8 mouse cellular contexts compared by ENCODE assay signal in the genomic region with DNA sequence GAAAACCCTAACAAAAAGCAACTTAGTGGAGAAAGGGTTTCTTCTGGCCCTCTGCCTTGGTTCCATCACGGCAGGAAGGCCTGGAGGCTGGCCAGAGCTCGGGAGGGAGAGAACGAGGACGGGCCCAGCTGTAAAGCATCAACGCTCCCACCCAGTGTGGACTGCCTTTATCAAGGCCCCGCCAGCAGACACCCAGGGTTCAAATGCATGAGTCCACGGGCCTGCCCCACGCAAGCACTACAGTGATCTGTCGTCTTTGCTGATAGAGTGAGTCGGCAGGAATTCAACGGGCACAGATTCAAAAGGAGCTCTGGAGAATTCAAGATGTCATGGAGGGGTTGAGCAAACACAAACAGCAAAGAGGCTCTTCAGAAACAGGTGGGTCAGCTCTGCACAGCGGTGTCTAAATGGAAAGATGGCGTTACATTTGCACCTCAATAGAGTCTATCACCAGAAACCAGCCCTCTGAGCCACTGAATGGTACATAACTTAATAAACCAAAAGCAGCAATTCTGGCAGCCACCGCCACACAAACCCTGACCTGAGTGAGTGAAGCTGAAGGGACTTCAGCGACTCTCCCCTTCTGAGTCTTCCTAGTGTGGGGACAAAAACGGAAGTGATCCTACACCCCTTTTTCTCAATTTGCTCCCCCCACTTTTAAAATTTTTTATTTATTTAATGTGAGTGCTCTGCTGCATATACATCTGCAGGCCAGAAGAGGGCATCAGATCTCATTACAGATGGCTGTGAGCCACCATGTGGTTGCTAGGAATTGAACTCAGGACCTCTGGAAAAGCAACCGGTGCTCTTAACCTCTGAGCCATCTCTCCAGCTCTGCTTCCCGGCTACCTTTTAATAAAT. TPM values are rescaled to one million over a fixed set of nuclear protein-coding genes. Genes with fewer than 3 reads are reported as not detected.
DNase-seq lines count a peak whose midpoint lies in the region; ATAC-seq and TF ChIP-seq lines count a peak whose summit lies in the region.

No protein-coding gene starts in this region.

- TF ChIP-seq RAD21 in MEL (IDR thresholded peaks at IDR 0.05; ENCODE audit: low read depth, low read length): peak; percentile 15

- no peak for TF ChIP-seq POLR2A in kidney, adult 2 months (IDR thresholded peaks at IDR 0.05; ENCODE audit: low read depth, low read length)
- TF ChIP-seq POLR2A in MEL (IDR thresholded peaks at IDR 0.05; ENCODE audit: control insufficient read depth in 1 of 2, insufficient read depth in 1 of 2, low read depth in 1 of 2, low read length in 2 of 2, poor library complexity in 1 of 2): no peak

- H3K27me3 ChIP-seq in kidney, embryonic 15.5 days: no peaks in the 10 kb centered on the region
- no peaks in the 10 kb centered on the region for H3K27me3 ChIP-seq in kidney, adult 2 months (replicated peaks; ENCODE audit: control insufficient read depth, insufficient read depth, low read length)
- no peaks in the 10 kb centered on the region for H3K27me3 ChIP-seq in MEL (ENCODE audit: control insufficient read depth in 1 of 2, insufficient read depth in 2 of 2, low read length in 2 of 2)
- H3K27me3 ChIP-seq in lung, embryonic 15.5 days: no peaks in the 10 kb centered on the region

- no peaks in the 10 kb centered on the region for H3K79me2 ChIP-seq in MEL (ENCODE audit: control insufficient read depth, insufficient read depth, low read length, poor library complexity)

- H3K4me2 ChIP-seq in kidney, embryonic 15.5 days: no peak overlapping the region
- H3K4me2 ChIP-seq in lung, embryonic 15.5 days: no peak overlapping the region

- H3K27ac ChIP-seq in kidney, embryonic 15.5 days: peak overlapping the region; percentile 54; the same call in 1 of the 2 replicates
- no peak overlapping the region for H3K27ac ChIP-seq in kidney, adult 2 months (ENCODE audit: insufficient read depth, low read depth, low read length)
- H3K27ac ChIP-seq in MEL (ENCODE audit: control insufficient read depth, low read depth, low read length): no peak overlapping the region
- 0 out of 2 replicates have a peak overlapping the region, but pooled peaks have one; percentile 11 for H3K27ac ChIP-seq in lung, embryonic 15.5 days

- H3K4me3 ChIP-seq in kidney, embryonic 15.5 days (replicated peaks): no peak overlapping the region
- H3K4me3 ChIP-seq in kidney, adult 2 months (ENCODE audit: insufficient read depth, low read depth, low read length): no peak overlapping the region
- no peak overlapping the region for H3K4me3 ChIP-seq in MEL (ENCODE audit: control insufficient read depth in 1 of 2, insufficient read depth in 1 of 2, low read depth in 2 of 2, low read length in 2 of 2)
- no peak overlapping the region for H3K4me3 ChIP-seq in lung, embryonic 15.5 days

- peak; percentile 22 to 36 for DNase-seq in cerebellum, postnatal 14 days
- no peak for DNase-seq in cerebellum, adult 9-11 months
- no peak for DNase-seq in kidney, adult 2 months
- DNase-seq in MEL (ENCODE audit: low read depth, low spot score): peak; percentile 31
- no peak for DNase-seq in adrenal gland, postnatal 25 days
- DNase-seq in ovary, adult 18-20 months (ENCODE audit: low spot score): no peak

- 58% methylated on average over 18 of the region's 18 CpGs for WGBS in kidney, embryonic 15.5 days
- 68% methylated on average over 18 of the region's 18 CpGs for WGBS in kidney, adult 2 months
- 39% methylated on average over 18 of the region's 18 CpGs for WGBS in lung, embryonic 15.5 days

- H3K36me3 ChIP-seq in kidney, embryonic 15.5 days: peaks cover 79% of the 10 kb centered on the region
- no peaks in the 10 kb centered on the region for H3K36me3 ChIP-seq in kidney, adult 2 months (ENCODE audit: control insufficient read depth, insufficient read depth, low read length)
- peaks cover 0 to 9% of the 10 kb centered on the region in 2 experiments; a peak in 1 of 4 replicates for H3K36me3 ChIP-seq in MEL (ENCODE audit: control insufficient read depth in 1 of 2, insufficient read depth in 2 of 2, low read length in 2 of 2)
- H3K36me3 ChIP-seq in lung, embryonic 15.5 days: peaks cover 45% of the 10 kb centered on the region

- no peaks in the 10 kb centered on the region for H3K4me1 ChIP-seq in kidney, embryonic 15.5 days
- no peaks in the 10 kb centered on the region for H3K4me1 ChIP-seq in kidney, adult 2 months (ENCODE audit: control insufficient read depth, insufficient read depth, low read length)
- H3K4me1 ChIP-seq in MEL (ENCODE audit: control insufficient read depth in 1 of 2, insufficient read depth in 2 of 2, low read length in 2 of 2): peaks cover 4 to 6% of the 10 kb centered on the region in 2 experiments; a peak in 3 of 4 replicates
- H3K4me1 ChIP-seq in lung, embryonic 15.5 days: no peaks in the 10 kb centered on the region

- no peak overlapping the region for H3K9ac ChIP-seq in kidney, embryonic 15.5 days
- no peak overlapping the region for H3K9ac ChIP-seq in MEL (ENCODE audit: control insufficient read depth, low read depth, low read length, poor library complexity, severe bottlenecking)
- no peak overlapping the region for H3K9ac ChIP-seq in lung, embryonic 15.5 days

- no peak for TF ChIP-seq CTCF in kidney, adult 2 months (conservative IDR thresholded peaks at IDR 0.05; ENCODE audit: insufficient read depth, insufficient read length, low read depth, low read length)
- peak in 2 of 3 experiments; percentile 4 to 40; a peak in 2 of 6 replicates for TF ChIP-seq CTCF in MEL (IDR thresholded peaks at IDR 0.05 in 2 of 3, conservative IDR thresholded peaks at IDR 0.05 in 1 of 3; ENCODE audit: control insufficient read depth in 1 of 3, insufficient read depth in 1 of 3, low read depth in 2 of 3, low read length in 3 of 3, poor library complexity in 1 of 3, severe bottlenecking in 1 of 3)

- no peaks in the 10 kb centered on the region for H3K9me3 ChIP-seq in kidney, embryonic 15.5 days (replicated peaks)
- no peaks in the 10 kb centered on the region for H3K9me3 ChIP-seq in MEL (replicated peaks; ENCODE audit: insufficient read depth, low read length)
- H3K9me3 ChIP-seq in lung, embryonic 15.5 days: no peaks in the 10 kb centered on the region

- peak; percentile 80 for ATAC-seq in kidney, embryonic 15.5 days (replicated peaks; ENCODE audit: low FRiP score)
- peak; percentile 84 for ATAC-seq in lung, embryonic 15.5 days (ENCODE audit: borderline replicate concordance, extremely low read depth, low FRiP score, low TSS enrichment)

- TF ChIP-seq EP300 in MEL (IDR thresholded peaks at IDR 0.05; ENCODE audit: low read depth in 1 of 2, low read length in 2 of 2): no peak

TF ChIP-seq in MEL, 35 proteins besides CTCF, POLR2A, EP300 and RAD21:
- TF ChIP-seq SMC3 (IDR thresholded peaks at IDR 0.05; ENCODE audit: low read depth, low read length): peak; percentile 23; the same call in 1 of the 2 replicates
- peak; percentile 71; the same call in 1 of the 2 replicates for TF ChIP-seq TBP (IDR thresholded peaks at IDR 0.05; ENCODE audit: low read depth, low read length)
- TF ChIP-seq MYC (IDR thresholded peaks at IDR 0.05; ENCODE audit: low read depth, low read length): 0 out of 2 replicates have a peak, but pooled peaks have one; percentile 49
- no peak for TF ChIP-seq MAZ (IDR thresholded peaks at IDR 0.05; ENCODE audit: low read depth, low read length)
TF ChIP-seq in MEL: peak in this region for 3.

RNA-seq across cellular contexts. Expression of gene Aebp2, which starts 45.3 kb away (rescaled TPM):
- 11.4 and 11.7 TPM in 2 replicates for polyA plus RNA-seq in kidney, embryonic 15.5 days (2015; fragmentation: Nextera tagmentation; extraction: Ambion mirVana)
- 23.4 and 23.9 TPM in 2 replicates for polyA plus RNA-seq in kidney, adult 2 months (2012; rRNA removed)
- 25.9 and 29.5 TPM in 2 replicates for total RNA-seq in MEL (2012; rRNA removed)
- polyA plus RNA-seq in MEL (2012; ENCODE audit: insufficient read depth in 1 of 2, insufficient read length in 2 of 2, low read depth in 1 of 2, low replicate concordance in 2 of 2, missing spikeins in 1 of 2): 10 to 100 TPM; 32.5 to 42.0 TPM
- polyA plus RNA-seq in lung, embryonic 15.5 days (2015; fragmentation: Nextera tagmentation; extraction: Ambion mirVana): 8.6 and 11.5 TPM in 2 replicates
- total RNA-seq in adrenal gland, postnatal 25 days (2021): 51.2 and 61.4 TPM in 2 replicates

Comparison
In these comparisons a context has a peak if more than half of its experiments do, and no peak if none do; other contexts are left out.
1. DNase-seq: peak in cerebellum, postnatal 14 days (2 of 2) and MEL (single experiment); none in cerebellum, adult 9-11 months (single experiment), kidney, adult 2 months (single experiment), adrenal gland, postnatal 25 days (single experiment) and ovary, adult 18-20 months (single experiment).
2. H3K27ac ChIP-seq: peak in kidney, embryonic 15.5 days (single experiment) and lung, embryonic 15.5 days (single experiment); none in kidney, adult 2 months (single experiment) and MEL (single experiment).